Mouse (Mus musculus): ENCODE measurements around the gene Ebp.

DNA sequence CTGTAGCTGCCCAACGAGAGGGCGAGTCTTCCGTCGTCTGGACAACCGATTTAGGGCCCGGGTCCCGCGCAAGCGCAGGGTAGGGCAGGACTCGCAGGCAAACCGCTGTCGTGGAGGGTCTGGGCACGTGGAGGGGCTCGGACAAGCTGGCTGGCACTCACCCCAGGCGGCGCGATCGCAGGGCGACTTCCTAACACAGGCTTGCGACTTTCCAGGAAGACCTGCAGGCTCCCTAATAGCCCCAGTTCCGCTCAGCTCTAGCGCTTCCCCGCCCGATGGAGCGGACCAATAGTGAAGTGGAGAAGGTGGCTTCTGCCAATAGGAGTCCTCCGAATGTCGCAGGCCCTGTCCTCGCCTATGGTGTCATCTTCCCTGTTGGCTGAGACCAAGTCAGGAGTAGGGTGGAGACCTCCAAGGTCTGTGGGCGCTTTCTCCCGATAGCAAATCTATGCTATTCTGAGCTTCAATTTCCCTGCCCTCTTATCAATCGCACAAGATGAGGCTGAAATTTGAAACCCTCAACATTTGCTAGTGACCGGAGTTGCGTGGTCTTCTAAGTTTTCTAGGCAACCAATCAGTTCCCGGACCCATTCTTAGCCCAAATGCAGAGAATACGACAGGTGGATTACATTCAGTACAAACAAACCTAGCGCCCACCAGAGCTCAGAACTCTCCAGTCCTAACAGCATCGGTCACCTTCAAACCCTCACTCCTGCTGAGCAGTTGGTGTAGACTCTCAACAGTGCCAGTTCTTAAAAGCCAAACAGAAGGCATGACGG lies 483 bp downstream of the Ebp start:
- TF ChIP-seq POLR2A (IDR thresholded peaks at IDR 0.05; ENCODE audit: borderline replicate concordance, extremely low read depth, low read depth, low read length) (peak; percentile 79), CTCF (IDR thresholded peaks at IDR 0.05; ENCODE audit: insufficient read depth, low read length) (no peak)

Measured in lung, adult 2 months (tissue).